Mouse (Mus musculus): ENCODE measurements around the gene Atp2a1.

GRCm38 (mm10) chr7:126464121-126464520 lies 1.2 kb upstream of the Atp2a1 start:
- TF ChIP-seq CTCF (IDR thresholded peaks at IDR 0.05; ENCODE audit: borderline replicate concordance, control insufficient read depth, extremely low read depth, insufficient read depth, low read length, poor library complexity) (no peak), POLR2A (IDR thresholded peaks at IDR 0.05; ENCODE audit: control insufficient read depth, extremely low read depth, insufficient read depth, low read length, poor library complexity) (no peak)
